Mouse (Mus musculus) intestine, embryonic 14.5 days (tissue): ENCODE results near the gene Nlk. TPM values are rescaled to one million over a fixed set of nuclear protein-coding genes. Genes with fewer than 3 reads are reported as not detected.
"Not testable (repeated sequence)": the region's sequence is repeated elsewhere in the genome, so short reads cannot be mapped to it uniquely, and the experiment has no call there.

Experiments
- ATAC-seq: fragments of 200-750 bp; cut with Nextera tagmentation; replicated peaks from 2 replicates; pipeline ENCODE4 v1.8.0; 2017; ENCODE audit warnings: low read depth, moderate number of reproducible peaks, moderate TSS enrichment, moderate library complexity; ENCODE audit not compliant: low FRiP score, low TSS enrichment
- DNase-seq: peaks from one replicate; pipeline ENCODE4 v3.0.0-alpha.2; 2018; ENCODE audit warnings: low spot score
- H3K27ac ChIP-seq: fragments of 300-500 bp; sonication (generic); 2 replicates; pipeline ENCODE4 v1.5.1; 2014; ENCODE audit warnings: low read depth, mild to moderate bottlenecking, control low read depth
- H3K27me3 ChIP-seq: fragments of 300-500 bp; sonication (generic); replicated peaks from 2 replicates; pipeline ENCODE4 v1.6.1; 2014; ENCODE audit warnings: low read length, control low read depth; ENCODE audit not compliant: control insufficient read depth, insufficient read depth
- H3K36me3 ChIP-seq: fragments of 300-500 bp; sonication (generic); 2 replicates; pipeline ENCODE4 v1.6.1; 2014; ENCODE audit warnings: low read length, control low read depth; ENCODE audit not compliant: control insufficient read depth, insufficient read depth
- H3K4me1 ChIP-seq: fragments of 300-500 bp; sonication (generic); replicated peaks from 2 replicates; pipeline ENCODE4 v1.6.1; 2014; ENCODE audit warnings: low read length, control low read depth, mixed read lengths; ENCODE audit not compliant: control insufficient read depth, insufficient read depth
- H3K4me2 ChIP-seq: fragments of 300-500 bp; sonication (generic); 2 replicates; pipeline ENCODE4 v1.6.1; 2014; ENCODE audit warnings: low read length
- H3K4me3 ChIP-seq: fragments of 300-500 bp; sonication (generic); 2 replicates; pipeline ENCODE4 v1.5.1; 2014; ENCODE audit warnings: low read depth, low read length, control low read depth, mixed read lengths
- H3K9ac ChIP-seq: fragments of 300-500 bp; sonication (generic); 2 replicates; pipeline ENCODE4 v1.6.1; 2014; ENCODE audit warnings: mild to moderate bottlenecking, low read length
- H3K9me3 ChIP-seq: fragments of 300-500 bp; sonication (generic); 2 replicates; pipeline ENCODE4 v1.6.1; 2016; ENCODE audit warnings: low read length, control low read depth; ENCODE audit not compliant: control insufficient read depth
- WGBS: fragments of 180-500 bp; shearing (Covaris S2); extraction: QIAGEN DNeasy Blood & Tissue Kit; methylation state at CpG from one replicate; pipeline ENCODE4 v1.1.7; 2014; 5-methylcytosine and 5-hydroxymethylcytosine counted together
- polyA plus RNA-seq: library from polyadenylated mRNA; unstranded; fragments of >200 nt; fragmentation: Nextera tagmentation; extraction: Ambion mirVana; gene quantifications from 2 replicates; pipeline ENCODE4 v1.2.1, GENCODE M21; 2014

The Nlk gene
- polyA plus RNA-seq, 1 experiment from 2014 or later = 12.6 TPM

DNA sequence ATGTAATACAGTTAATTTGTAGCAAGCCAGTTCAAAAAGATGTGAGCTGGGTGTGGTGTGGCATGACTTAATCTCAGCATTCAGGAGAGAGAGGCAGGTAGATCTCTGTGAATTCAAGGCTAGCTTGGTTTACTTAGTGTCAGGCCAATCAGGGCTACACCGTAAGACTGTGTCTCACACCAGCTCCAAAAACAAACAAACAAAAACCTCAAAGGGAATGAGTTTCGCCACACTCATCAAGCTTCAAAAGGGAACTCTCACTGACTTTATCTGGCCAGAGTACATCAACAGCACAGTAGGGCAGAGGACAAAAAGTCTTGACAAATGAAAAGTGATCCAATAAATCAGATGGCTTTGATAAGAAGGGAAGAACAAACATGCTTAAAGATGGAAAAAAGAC, 122.2 kb downstream of the Nlk start:
- no peak overlapping the region for H3K4me2 ChIP-seq
- no peaks in the 10 kb centered on the region for H3K27me3 ChIP-seq
- peaks cover 50% of the 10 kb centered on the region for H3K36me3 ChIP-seq
- no peak overlapping the region for H3K27ac ChIP-seq
- no peaks in the 10 kb centered on the region for H3K4me1 ChIP-seq
- 36% methylated on average over 2 of the region's 2 CpGs for WGBS
- H3K9ac ChIP-seq = no peak overlapping the region
- no peaks in the 10 kb centered on the region for H3K9me3 ChIP-seq
- DNase-seq (no peak), ATAC-seq (no peak)
- H3K4me3 ChIP-seq = no peak overlapping the region

DNA sequence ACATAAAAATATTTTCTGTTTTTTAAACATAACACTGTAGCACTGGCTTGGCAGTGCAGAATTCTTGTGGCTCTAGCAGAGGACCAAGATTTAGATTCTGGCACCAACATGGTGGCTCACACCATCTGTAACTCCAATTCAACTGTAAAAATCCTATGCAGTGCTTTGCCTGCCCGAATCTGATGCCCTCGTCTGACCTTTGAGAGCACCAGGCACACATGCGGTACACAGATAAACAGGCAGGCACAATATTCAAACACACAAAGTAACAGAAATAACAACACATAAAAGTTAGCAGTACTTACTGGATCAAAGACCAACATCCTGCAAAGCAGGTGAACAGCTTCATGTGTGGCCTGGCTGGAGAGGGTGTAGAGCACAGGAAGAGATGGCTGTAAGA, 122.6 kb downstream of the Nlk start:
- ATAC-seq = no peak
- no peaks in the 10 kb centered on the region for H3K4me1 ChIP-seq
- no peaks in the 10 kb centered on the region for H3K27me3 ChIP-seq
- H3K9ac ChIP-seq = no peak overlapping the region
- H3K9me3 ChIP-seq = no peaks in the 10 kb centered on the region
- no peak overlapping the region for H3K27ac ChIP-seq
- H3K36me3 ChIP-seq = peaks cover 50% of the 10 kb centered on the region
- WGBS = 80% methylated on average over 3 of the region's 3 CpGs
- H3K4me3 ChIP-seq = no peak overlapping the region
- no peak for DNase-seq
- H3K4me2 ChIP-seq = no peak overlapping the region

DNA sequence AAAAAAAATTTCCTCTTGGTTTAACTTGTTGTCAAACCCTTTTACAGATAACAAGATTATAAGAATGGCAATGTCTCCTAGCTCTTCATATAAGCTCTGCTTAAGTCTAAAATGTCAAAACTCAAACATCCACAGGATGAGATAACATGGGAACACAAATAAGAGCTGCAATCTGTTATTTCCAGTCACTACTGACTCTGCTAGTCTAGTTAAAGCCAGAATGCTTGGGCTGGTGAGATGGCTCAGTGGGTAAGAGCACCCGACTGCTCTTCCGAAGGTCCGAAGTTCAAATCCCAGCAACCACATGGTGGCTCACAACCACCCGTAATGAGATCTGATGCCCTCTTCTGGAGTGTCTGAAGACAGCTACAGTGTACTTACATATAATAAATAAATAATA, 123.1 kb downstream of the Nlk start:
- H3K9me3 ChIP-seq, H3K27ac ChIP-seq, H3K27me3 ChIP-seq, H3K4me1 ChIP-seq, DNase-seq, ATAC-seq, H3K9ac ChIP-seq, H3K4me2 ChIP-seq, H3K4me3 ChIP-seq: not testable (repeated sequence)
- 95% methylated on average over 3 of the region's 4 CpGs for WGBS
- peaks cover 52% of the 10 kb centered on the region for H3K36me3 ChIP-seq

DNA sequence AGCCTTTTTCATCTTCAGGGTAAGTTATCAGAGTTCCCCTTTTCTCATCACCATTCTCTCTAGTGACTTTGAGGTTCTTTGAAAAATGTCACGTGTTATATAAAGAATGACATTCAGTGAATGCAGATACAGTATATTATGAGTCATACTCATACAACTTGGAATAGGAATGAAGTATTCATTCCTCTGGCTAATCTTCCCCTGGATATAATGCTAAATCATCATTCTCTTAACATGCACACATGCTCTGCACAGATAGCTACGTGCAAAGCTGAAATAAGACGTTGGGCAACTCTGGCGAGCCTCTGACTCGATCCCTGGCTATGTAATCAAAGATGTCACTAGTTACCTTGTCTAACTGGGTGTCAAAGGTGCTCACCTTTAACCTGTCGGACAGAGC, 125.3 kb downstream of the Nlk start:
- DNase-seq (no peak), ATAC-seq (no peak)
- Histone ChIP-seq H3K27ac (no peak overlapping the region), H3K4me3 (no peak overlapping the region), H3K27me3 (no peaks in the 10 kb centered on the region), H3K36me3 (peaks cover 53% of the 10 kb centered on the region), H3K4me1 (no peaks in the 10 kb centered on the region), H3K9ac (no peak overlapping the region), H3K4me2 (no peak overlapping the region), H3K9me3 (no peaks in the 10 kb centered on the region)
- WGBS = 91% methylated on average over 6 of the region's 6 CpGs

DNA sequence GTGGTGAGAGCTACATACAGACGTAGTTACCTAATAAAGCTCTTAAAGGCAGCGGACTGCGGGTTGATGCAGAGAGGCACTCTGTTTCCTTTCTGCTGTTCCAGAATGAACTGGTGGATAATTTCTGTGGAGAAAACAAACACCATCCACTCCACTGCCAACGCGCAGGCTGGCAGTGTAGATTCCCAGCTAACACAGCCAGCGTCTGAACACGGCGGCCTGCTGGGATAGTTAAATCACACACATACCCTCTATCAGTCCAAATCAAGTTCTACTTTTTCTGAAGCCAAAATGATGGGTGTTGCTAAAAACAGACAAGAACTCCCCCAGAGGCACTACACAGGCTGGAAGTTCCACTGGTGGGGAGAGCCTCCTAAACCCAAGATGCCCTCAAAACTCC, 125.7 kb downstream of the Nlk start:
- Histone ChIP-seq H3K27ac (no peak overlapping the region), H3K9ac (no peak overlapping the region), H3K4me1 (no peaks in the 10 kb centered on the region), H3K27me3 (no peaks in the 10 kb centered on the region), H3K4me2 (no peak overlapping the region), H3K4me3 (no peak overlapping the region), H3K36me3 (peaks cover 51% of the 10 kb centered on the region), H3K9me3 (no peaks in the 10 kb centered on the region)
- whole genome bisulfite sequencing = 95% methylated on average over 8 of the region's 8 CpGs
- no peak for ATAC-seq
- no peak for DNase-seq

DNA sequence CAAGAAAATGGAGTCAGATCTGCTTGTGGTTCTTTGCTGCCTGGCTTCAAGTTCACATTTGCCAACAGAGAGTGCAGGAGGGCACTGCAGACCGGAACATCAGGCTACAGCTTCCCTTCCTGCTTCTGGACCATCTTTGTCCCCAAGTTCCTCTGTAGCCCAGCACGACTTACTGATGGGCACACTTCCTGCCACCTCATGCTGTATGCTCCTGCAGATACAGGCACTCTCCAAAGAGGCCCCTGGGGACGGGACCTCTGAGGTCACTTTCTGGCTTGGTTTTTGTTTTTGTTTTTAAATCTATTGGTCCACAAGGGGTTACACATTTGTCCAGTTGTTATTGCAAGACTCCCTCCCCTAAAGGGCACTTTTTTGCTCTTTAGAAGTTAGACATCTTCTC, 127.4 kb downstream of the Nlk start:
- H3K36me3 ChIP-seq = peaks cover 48% of the 10 kb centered on the region
- H3K9me3 ChIP-seq = no peaks in the 10 kb centered on the region
- H3K27me3 ChIP-seq = no peaks in the 10 kb centered on the region
- H3K4me1 ChIP-seq = no peaks in the 10 kb centered on the region
- H3K4me3 ChIP-seq = no peak overlapping the region
- no peak for DNase-seq
- 74% methylated on average over 3 of the region's 3 CpGs for WGBS
- no peak for ATAC-seq
- no peak overlapping the region for H3K9ac ChIP-seq
- no peak overlapping the region for H3K27ac ChIP-seq
- no peak overlapping the region for H3K4me2 ChIP-seq

DNA sequence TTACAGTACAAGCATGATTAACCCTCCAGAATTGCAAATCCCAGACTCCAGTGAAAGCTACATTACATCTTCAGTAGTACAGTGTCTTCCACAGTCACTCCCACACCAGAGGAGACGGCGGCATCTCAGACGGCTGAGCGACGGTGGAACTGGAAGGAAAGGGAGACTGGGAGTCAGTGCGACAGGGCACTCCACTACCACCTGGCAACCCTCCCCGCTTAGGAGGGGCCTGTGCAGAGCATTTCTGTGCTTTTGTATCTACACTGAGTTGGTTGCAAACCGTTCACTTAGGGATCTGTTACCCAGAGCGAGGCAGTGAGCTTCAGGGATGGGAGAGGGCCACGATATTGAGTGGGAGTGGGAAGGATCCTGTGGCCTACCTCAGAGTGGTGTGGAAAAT, 128.3 kb downstream of the Nlk start:
- H3K4me1 ChIP-seq = no peaks in the 10 kb centered on the region
- 85% methylated on average over 10 of the region's 10 CpGs for WGBS
- H3K27ac ChIP-seq = no peak overlapping the region
- no peak for DNase-seq
- peaks cover 42% of the 10 kb centered on the region for H3K36me3 ChIP-seq
- ATAC-seq = no peak
- H3K9ac ChIP-seq = no peak overlapping the region
- no peaks in the 10 kb centered on the region for H3K27me3 ChIP-seq
- no peaks in the 10 kb centered on the region for H3K9me3 ChIP-seq
- H3K4me2 ChIP-seq = no peak overlapping the region
- no peak overlapping the region for H3K4me3 ChIP-seq

DNA sequence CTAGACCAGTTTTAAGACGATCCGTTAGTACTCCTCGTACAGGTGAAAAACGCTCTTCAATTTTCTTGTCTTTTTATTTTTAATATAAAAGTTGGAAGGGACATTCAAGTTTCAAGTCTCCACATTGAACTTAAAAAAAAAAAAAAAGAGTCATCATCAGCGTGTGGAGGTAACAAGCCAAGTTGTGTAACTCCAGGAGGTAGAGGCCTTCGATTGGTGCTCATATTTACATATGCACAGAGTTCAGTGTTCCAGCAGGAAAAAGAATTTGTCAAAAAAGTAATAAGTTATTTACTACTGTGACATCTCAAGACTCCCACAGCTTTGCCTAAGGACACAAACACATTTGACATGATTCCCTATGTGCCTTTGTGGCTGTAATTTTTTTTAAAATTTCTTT, 129.6 kb downstream of the Nlk start:
- WGBS = 93% methylated on average over 6 of the region's 6 CpGs
- no peak overlapping the region for H3K4me3 ChIP-seq
- no peak overlapping the region for H3K9ac ChIP-seq
- H3K4me2 ChIP-seq = no peak overlapping the region
- H3K9me3 ChIP-seq = no peaks in the 10 kb centered on the region
- DNase-seq (no peak), ATAC-seq (no peak)
- H3K36me3 ChIP-seq = peaks cover 40% of the 10 kb centered on the region
- no peaks in the 10 kb centered on the region for H3K4me1 ChIP-seq
- H3K27me3 ChIP-seq = no peaks in the 10 kb centered on the region
- H3K27ac ChIP-seq = no peak overlapping the region

DNA sequence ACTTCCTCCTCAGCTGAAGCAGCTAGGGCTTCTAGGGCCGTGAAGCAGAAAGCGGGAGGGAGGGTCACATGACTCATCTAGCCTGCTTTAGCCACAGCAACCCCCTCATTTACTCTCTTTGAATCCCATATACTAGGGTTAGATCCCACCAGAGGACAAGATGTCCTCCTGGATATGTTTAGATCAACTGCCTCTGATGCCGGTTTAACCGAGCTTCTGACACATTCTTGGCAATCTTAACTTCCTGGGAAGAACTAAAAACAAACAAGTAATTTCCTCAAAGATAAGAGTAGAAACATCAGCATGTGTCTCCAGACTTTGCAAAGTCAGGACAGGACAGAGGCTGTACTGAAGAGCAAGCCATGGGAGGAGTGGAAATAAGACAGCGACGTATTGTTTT, 130.4 kb downstream of the Nlk start:
- Histone ChIP-seq H3K4me1 (no peaks in the 10 kb centered on the region), H3K27me3 (no peaks in the 10 kb centered on the region), H3K4me3 (no peak overlapping the region), H3K9me3 (no peaks in the 10 kb centered on the region), H3K27ac (no peak overlapping the region), H3K4me2 (no peak overlapping the region), H3K9ac (no peak overlapping the region), H3K36me3 (peaks cover 32% of the 10 kb centered on the region)
- ATAC-seq (no peak), DNase-seq (no peak)
- WGBS = 44% methylated on average over 6 of the region's 6 CpGs
